ENCODE assay signal across 11 mouse cellular contexts in genomic region chr7:6810556-6810955, GRCm38 (mm10).
DNase-seq lines count a peak whose midpoint lies in the region; ATAC-seq and TF ChIP-seq lines count a peak whose summit lies in the region.
"Had no signal": no experiment of that assay in that cellular context is flagged by ENCODE, and none has a peak within 500 bp of the region (broad histone marks: within the 10 kb centered on the region; RNA-seq: fewer than 3 reads in every experiment).

No protein-coding gene starts in this region.

- TF ChIP-seq POLR2A in brain, embryonic 14.5 days (IDR thresholded peaks at IDR 0.05; ENCODE audit: borderline replicate concordance, extremely low read depth, insufficient read depth, insufficient read length, poor library complexity, severe bottlenecking), result no peak

- peaks cover 25% of the 10 kb centered on the region for H3K4me1 ChIP-seq in forebrain, embryonic 15.5 days
- H3K4me1 ChIP-seq in neural tube, embryonic 12.5 days, result peaks cover 4% of the 10 kb centered on the region; the same call in 1 of the 2 replicates
- H3K4me1 ChIP-seq: liver, embryonic 13.5 days had no signal

- H3K36me3 ChIP-seq in forebrain, embryonic 15.5 days, result no peaks in the 10 kb centered on the region
- H3K36me3 ChIP-seq in neural tube, embryonic 12.5 days, result no peaks in the 10 kb centered on the region
- H3K36me3 ChIP-seq: heart, embryonic 13.5 days; liver, embryonic 13.5 days had no signal

- no peak overlapping the region for H3K4me2 ChIP-seq in forebrain, embryonic 15.5 days (replicated peaks)
- H3K4me2 ChIP-seq in neural tube, embryonic 12.5 days (replicated peaks), result no peak overlapping the region
- H3K4me2 ChIP-seq: heart, embryonic 13.5 days; liver, embryonic 13.5 days had no signal

- H3K9ac ChIP-seq in forebrain, embryonic 15.5 days (replicated peaks), result no peak overlapping the region
- no peak overlapping the region for H3K9ac ChIP-seq in neural tube, embryonic 12.5 days
- H3K9ac ChIP-seq: heart, embryonic 13.5 days; liver, embryonic 13.5 days had no signal

- 4% methylated on average over 3 of the region's 3 CpGs for WGBS in forebrain, embryonic 15.5 days
- 17% methylated on average over 3 of the region's 3 CpGs for WGBS in neural tube, embryonic 12.5 days

- H3K4me3 ChIP-seq in forebrain, embryonic 15.5 days, result no peak overlapping the region
- H3K4me3 ChIP-seq in neural tube, embryonic 12.5 days, result no peak overlapping the region
- H3K4me3 ChIP-seq: heart, embryonic 13.5 days; liver, embryonic 13.5 days had no signal

- DNase-seq in brain, embryonic 14.5 days (ENCODE audit: low read depth), result peak; percentile 94
- DNase-seq in layer of hippocampus, postnatal 14 days (ENCODE audit: low spot score in 2 of 2), result peak; percentile 14 to 29
- no peak for DNase-seq in urinary bladder, postnatal 4 days (ENCODE audit: low spot score in 2 of 2)
- no peak for DNase-seq in adrenal gland, postnatal 36 days
- DNase-seq in cerebellum, postnatal 36 days, result no peak
- no peak for DNase-seq in ovary, postnatal 36 days (ENCODE audit: low spot score)
- DNase-seq: liver, embryonic 13.5 days; spleen, adult 18-20 months had no signal

- peak overlapping the region; percentile 46; the same call in 1 of the 2 replicates for H3K27ac ChIP-seq in forebrain, embryonic 15.5 days (replicated peaks)
- no peak overlapping the region for H3K27ac ChIP-seq in neural tube, embryonic 12.5 days
- H3K27ac ChIP-seq: heart, embryonic 13.5 days; liver, embryonic 13.5 days had no signal

- no peak for TF ChIP-seq CTCF in brain, embryonic 14.5 days (IDR thresholded peaks at IDR 0.05; ENCODE audit: borderline replicate concordance, extremely low read depth, insufficient read depth, insufficient read length)

- H3K27me3 ChIP-seq in forebrain, embryonic 15.5 days, result no peaks in the 10 kb centered on the region
- H3K27me3 ChIP-seq in neural tube, embryonic 12.5 days (replicated peaks), result no peaks in the 10 kb centered on the region
- H3K27me3 ChIP-seq: heart, embryonic 13.5 days; liver, embryonic 13.5 days had no signal

- H3K9me3 ChIP-seq in forebrain, embryonic 15.5 days, result no peaks in the 10 kb centered on the region
- no peaks in the 10 kb centered on the region for H3K9me3 ChIP-seq in neural tube, embryonic 12.5 days
- H3K9me3 ChIP-seq: heart, embryonic 13.5 days; liver, embryonic 13.5 days had no signal

- ATAC-seq in forebrain, embryonic 15.5 days (replicated peaks), result peak; percentile 83
- ATAC-seq in neural tube, embryonic 12.5 days (ENCODE audit: low FRiP score, low read depth), result peak; percentile 88

Comparison
In these comparisons a context has a peak if more than half of its experiments do, and no peak if none do; other contexts are left out.
1. DNase-seq: peak in brain, embryonic 14.5 days (single experiment) and layer of hippocampus, postnatal 14 days (2 of 2); none in urinary bladder, postnatal 4 days (0 of 2), adrenal gland, postnatal 36 days (0 of 2), cerebellum, postnatal 36 days (0 of 2) and ovary, postnatal 36 days (single experiment).